Mouse (Mus musculus): ENCODE measurements around the gene Gorasp2. TPM values are rescaled to one million over a fixed set of nuclear protein-coding genes. Genes with fewer than 3 reads are reported as not detected.

The Gorasp2 gene
- polyA plus RNA-seq, 1 experiment from 2014 or later, result 52.0 TPM

DNA sequence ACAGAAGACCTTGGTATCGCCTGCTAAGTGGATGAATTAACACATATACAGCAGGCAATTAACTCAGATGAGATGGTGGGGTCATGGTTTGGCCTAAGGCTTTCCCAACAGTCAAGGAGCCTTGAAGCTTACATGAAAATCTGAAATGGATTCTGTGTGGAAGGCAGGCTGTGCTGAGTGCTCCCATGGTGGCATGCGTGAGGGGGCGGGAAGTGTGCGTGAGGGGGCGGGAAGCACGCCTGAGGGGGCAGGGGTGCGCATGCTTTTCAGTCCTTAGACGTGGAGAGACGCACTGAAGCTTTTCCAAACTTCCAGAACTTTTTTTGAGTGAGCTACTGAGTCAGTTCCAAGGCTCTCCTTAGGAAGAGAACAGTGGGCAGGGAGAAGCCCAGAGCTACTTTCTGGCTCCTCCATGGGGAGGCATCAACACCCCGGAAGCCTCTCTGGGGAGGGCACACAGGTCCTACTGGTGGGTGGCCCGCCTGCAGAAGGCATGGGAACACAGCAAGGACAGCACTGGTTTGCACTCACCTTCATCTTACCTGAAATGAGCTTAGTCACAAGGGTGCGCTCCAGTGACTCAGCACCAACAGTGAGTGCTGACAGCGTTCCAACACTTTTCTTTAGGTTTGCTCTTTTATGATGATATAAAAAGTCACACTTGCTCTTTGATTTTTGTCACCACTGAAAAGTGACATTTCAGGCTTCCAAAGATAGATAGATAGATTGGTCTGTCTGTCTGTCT is 47.8 kb downstream of the Gorasp2 start:
- Histone ChIP-seq H3K9ac (ENCODE audit: low read depth, low read length) (no peak overlapping the region), H3K4me2 (ENCODE audit: low read depth, low read length) (no peak overlapping the region), H3K4me1 (ENCODE audit: control insufficient read depth, low read depth, low read length) (peaks cover 5% of the 10 kb centered on the region), H3K4me3 (ENCODE audit: low read depth, low read length) (no peak overlapping the region), H3K36me3 (ENCODE audit: control insufficient read depth, insufficient read depth) (peaks cover 30% of the 10 kb centered on the region), H3K9me3 (replicated peaks; ENCODE audit: control insufficient read depth, low read length) (no peaks in the 10 kb centered on the region), H3K27me3 (ENCODE audit: control insufficient read depth, insufficient read depth, low read depth, low read length) (no peaks in the 10 kb centered on the region), H3K27ac (ENCODE audit: low read length) (no peak overlapping the region)
- 85% methylated on average over 13 of the region's 13 CpGs for WGBS (ENCODE audit: insufficient replicate concordance)
- no peak for ATAC-seq (ENCODE audit: low read depth)

DNA sequence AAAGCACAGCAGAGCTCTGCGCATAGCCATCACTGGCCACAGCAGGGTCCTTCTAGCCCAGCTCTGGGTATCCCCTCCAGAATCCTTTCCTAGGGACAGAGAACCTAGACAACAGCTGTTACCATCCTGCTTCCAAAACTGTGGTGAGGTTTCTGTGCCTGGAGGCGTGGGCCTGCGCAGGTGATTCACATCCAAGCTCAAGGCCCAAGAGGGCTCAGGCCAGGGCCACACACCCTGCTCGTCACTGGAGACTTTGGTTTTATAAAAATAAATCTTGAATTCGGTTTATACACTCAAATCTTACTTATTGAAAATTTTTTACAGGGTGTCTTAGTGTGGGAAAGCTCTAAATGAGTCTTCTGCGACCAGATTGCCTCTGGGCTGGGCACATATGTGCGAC is 48.9 kb downstream of the Gorasp2 start:
- Histone ChIP-seq H3K36me3 (ENCODE audit: control insufficient read depth, insufficient read depth) (peaks cover 37% of the 10 kb centered on the region), H3K9me3 (replicated peaks; ENCODE audit: control insufficient read depth, low read length) (no peaks in the 10 kb centered on the region), H3K4me3 (ENCODE audit: low read depth, low read length) (no peak overlapping the region), H3K27ac (ENCODE audit: low read length) (no peak overlapping the region), H3K4me2 (ENCODE audit: low read depth, low read length) (no peak overlapping the region), H3K9ac (ENCODE audit: low read depth, low read length) (no peak overlapping the region), H3K4me1 (ENCODE audit: control insufficient read depth, low read depth, low read length) (no peaks in the 10 kb centered on the region), H3K27me3 (ENCODE audit: control insufficient read depth, insufficient read depth, low read depth, low read length) (no peaks in the 10 kb centered on the region)
- no peak for ATAC-seq (ENCODE audit: low read depth)
- WGBS (ENCODE audit: insufficient replicate concordance), result 86% methylated on average over 7 of the region's 7 CpGs

DNA sequence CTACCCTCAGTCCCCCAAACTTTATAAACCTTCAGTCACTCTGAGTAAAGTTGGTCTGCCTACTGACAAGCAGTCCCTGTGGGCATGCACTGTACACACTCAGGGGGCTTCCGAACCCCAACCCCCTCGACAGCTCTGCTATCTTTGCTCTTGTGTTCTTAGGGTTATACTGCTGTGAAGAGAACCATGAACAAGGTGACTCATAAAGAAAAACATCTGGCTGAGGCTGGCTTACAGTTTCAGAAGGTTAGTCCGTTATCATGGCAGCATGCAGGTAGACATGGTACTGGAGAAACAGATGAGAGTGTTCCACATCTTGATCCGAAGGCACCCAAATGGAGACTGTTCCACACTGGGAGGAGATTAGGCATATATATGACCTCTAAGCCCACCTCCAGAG is 49.5 kb downstream of the Gorasp2 start:
- Histone ChIP-seq H3K27ac (ENCODE audit: low read length) (no peak overlapping the region), H3K4me2 (ENCODE audit: low read depth, low read length) (no peak overlapping the region), H3K36me3 (ENCODE audit: control insufficient read depth, insufficient read depth) (peaks cover 44% of the 10 kb centered on the region), H3K27me3 (ENCODE audit: control insufficient read depth, insufficient read depth, low read depth, low read length) (no peaks in the 10 kb centered on the region), H3K4me1 (ENCODE audit: control insufficient read depth, low read depth, low read length) (no peaks in the 10 kb centered on the region), H3K9me3 (replicated peaks; ENCODE audit: control insufficient read depth, low read length) (no peaks in the 10 kb centered on the region), H3K4me3 (ENCODE audit: low read depth, low read length) (no peak overlapping the region), H3K9ac (ENCODE audit: low read depth, low read length) (no peak overlapping the region)
- no peak for ATAC-seq (ENCODE audit: low read depth)
- 90% methylated on average over 4 of the region's 4 CpGs for WGBS (ENCODE audit: insufficient replicate concordance)

DNA sequence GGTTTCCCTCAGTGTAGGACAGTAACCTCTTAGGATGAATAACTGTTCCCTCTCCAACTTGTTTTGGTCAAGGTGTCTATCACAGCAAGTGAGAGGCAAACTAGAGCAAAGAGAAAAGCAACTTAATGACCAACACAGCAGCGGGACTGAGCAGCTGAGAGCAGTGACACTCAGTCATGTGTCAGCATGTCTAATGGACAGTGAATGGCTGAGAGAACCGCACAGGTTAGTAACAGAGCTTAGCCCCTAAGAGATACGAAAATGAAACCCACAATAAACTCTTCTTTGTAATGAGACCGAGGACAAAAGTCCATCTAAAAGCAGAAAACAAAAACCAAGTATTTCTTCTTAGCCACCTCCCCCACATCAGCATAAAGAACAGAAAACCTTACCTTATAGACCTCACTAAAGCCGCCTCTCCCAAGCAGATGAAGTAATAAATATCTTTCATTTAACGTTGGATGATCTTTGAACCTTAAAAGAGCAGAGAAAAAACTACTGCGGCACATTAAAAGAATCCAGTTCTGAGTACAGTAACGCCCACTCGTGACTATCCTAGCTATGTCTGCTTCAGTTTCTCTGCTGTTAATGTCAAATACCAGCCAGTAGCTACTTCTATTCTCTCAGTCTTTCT is 62.4 kb downstream of the Gorasp2 start:
- Histone ChIP-seq H3K4me3 (ENCODE audit: low read depth, low read length) (no peak overlapping the region), H3K4me1 (ENCODE audit: control insufficient read depth, low read depth, low read length) (no peaks in the 10 kb centered on the region), H3K27ac (ENCODE audit: low read length) (no peak overlapping the region), H3K9me3 (replicated peaks; ENCODE audit: control insufficient read depth, low read length) (no peaks in the 10 kb centered on the region), H3K36me3 (ENCODE audit: control insufficient read depth, insufficient read depth) (peaks cover 53% of the 10 kb centered on the region), H3K4me2 (ENCODE audit: low read depth, low read length) (no peak overlapping the region), H3K27me3 (ENCODE audit: control insufficient read depth, insufficient read depth, low read depth, low read length) (no peaks in the 10 kb centered on the region), H3K9ac (ENCODE audit: low read depth, low read length) (no peak overlapping the region)
- ATAC-seq (ENCODE audit: low read depth), result no peak
- WGBS (ENCODE audit: insufficient replicate concordance), result 91% methylated on average over 9 of the region's 9 CpGs

DNA sequence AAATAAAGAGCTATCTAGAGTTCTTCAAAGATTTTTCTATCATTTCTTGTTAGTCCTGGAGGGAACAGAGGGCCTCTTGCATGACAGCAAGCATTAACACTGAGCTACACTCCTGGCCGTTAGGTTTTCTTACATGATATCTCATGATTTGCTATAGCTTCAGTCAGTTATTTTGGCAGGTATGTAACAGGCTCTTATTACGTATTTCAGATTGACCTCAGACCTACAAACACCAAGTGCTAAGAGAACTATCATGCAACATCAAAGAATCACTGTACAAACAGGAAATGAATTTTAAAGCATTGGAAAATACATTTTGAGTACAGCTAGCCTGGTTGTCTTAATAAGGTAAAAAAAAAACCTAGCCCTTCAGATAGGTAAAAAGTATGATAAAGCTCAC is 65.7 kb downstream of the Gorasp2 start:
- ATAC-seq (ENCODE audit: low read depth), result no peak
- Histone ChIP-seq H3K4me3 (ENCODE audit: low read depth, low read length) (no peak overlapping the region), H3K36me3 (ENCODE audit: control insufficient read depth, insufficient read depth) (peaks cover 35% of the 10 kb centered on the region), H3K4me2 (ENCODE audit: low read depth, low read length) (no peak overlapping the region), H3K9me3 (replicated peaks; ENCODE audit: control insufficient read depth, low read length) (no peaks in the 10 kb centered on the region), H3K9ac (ENCODE audit: low read depth, low read length) (no peak overlapping the region), H3K27ac (ENCODE audit: low read length) (no peak overlapping the region), H3K27me3 (ENCODE audit: control insufficient read depth, insufficient read depth, low read depth, low read length) (no peaks in the 10 kb centered on the region), H3K4me1 (ENCODE audit: control insufficient read depth, low read depth, low read length) (no peaks in the 10 kb centered on the region)
- 89% methylated on average over 2 of the region's 2 CpGs for WGBS (ENCODE audit: insufficient replicate concordance)

DNA sequence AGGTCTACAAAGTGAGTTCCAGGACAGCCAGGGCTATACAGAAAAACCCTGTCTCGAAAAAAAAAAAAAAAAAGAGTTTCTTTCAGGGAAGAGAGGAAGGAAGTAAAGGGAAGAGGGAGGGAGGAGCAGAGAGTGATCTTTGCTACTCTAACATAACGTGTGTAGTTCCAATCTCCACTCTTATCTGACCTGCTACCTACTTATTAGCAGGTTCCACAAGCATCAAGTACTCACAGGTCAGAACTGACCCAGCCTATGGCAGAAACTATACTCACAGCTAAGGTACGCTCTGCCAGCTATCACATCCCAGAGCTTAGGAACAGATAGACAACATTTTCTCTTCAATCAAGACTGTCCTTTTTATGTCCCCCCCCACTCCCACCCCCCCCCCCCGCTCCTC is 74.2 kb downstream of the Gorasp2 start:
- Histone ChIP-seq H3K9ac (ENCODE audit: low read depth, low read length) (no peak overlapping the region), H3K4me3 (ENCODE audit: low read depth, low read length) (no peak overlapping the region), H3K4me1 (ENCODE audit: control insufficient read depth, low read depth, low read length) (no peaks in the 10 kb centered on the region), H3K27ac (ENCODE audit: low read length) (no peak overlapping the region), H3K27me3 (ENCODE audit: control insufficient read depth, insufficient read depth, low read depth, low read length) (no peaks in the 10 kb centered on the region), H3K9me3 (replicated peaks; ENCODE audit: control insufficient read depth, low read length) (no peaks in the 10 kb centered on the region), H3K36me3 (ENCODE audit: control insufficient read depth, insufficient read depth) (peaks cover 33% of the 10 kb centered on the region), H3K4me2 (ENCODE audit: low read depth, low read length) (no peak overlapping the region)
- ATAC-seq (ENCODE audit: low read depth), result no peak
- 52% methylated on average over 4 of the region's 4 CpGs for WGBS (ENCODE audit: insufficient replicate concordance)

DNA sequence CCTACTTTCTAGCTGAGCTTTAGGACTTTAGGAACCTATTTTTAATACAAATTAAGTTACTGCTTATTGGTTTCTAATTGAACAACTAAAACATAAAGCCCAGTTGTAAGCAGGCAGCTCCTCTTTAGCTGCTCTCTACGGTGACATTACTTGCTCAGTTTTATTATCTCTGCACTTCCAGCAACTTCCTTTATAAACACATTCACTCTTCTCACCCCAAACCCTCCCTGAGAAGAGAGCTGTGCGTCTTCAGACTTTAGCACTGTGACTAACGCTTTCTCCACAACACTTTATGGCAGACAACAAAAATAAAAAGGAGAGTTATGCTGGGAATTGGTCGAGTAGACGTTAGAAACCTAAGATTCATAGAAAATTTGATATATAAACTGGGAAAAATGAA is 74.6 kb downstream of the Gorasp2 start:
- H3K36me3 ChIP-seq (ENCODE audit: control insufficient read depth, insufficient read depth), result peaks cover 33% of the 10 kb centered on the region
- H3K27me3 ChIP-seq (ENCODE audit: control insufficient read depth, insufficient read depth, low read depth, low read length), result no peaks in the 10 kb centered on the region
- 56% methylated on average over 5 of the region's 5 CpGs for WGBS (ENCODE audit: insufficient replicate concordance)
- no peak for ATAC-seq (ENCODE audit: low read depth)
- H3K9ac ChIP-seq (ENCODE audit: low read depth, low read length), result no peak overlapping the region
- H3K9me3 ChIP-seq (replicated peaks; ENCODE audit: control insufficient read depth, low read length), result no peaks in the 10 kb centered on the region
- no peak overlapping the region for H3K27ac ChIP-seq (ENCODE audit: low read length)
- no peak overlapping the region for H3K4me2 ChIP-seq (ENCODE audit: low read depth, low read length)
- H3K4me1 ChIP-seq (ENCODE audit: control insufficient read depth, low read depth, low read length), result no peaks in the 10 kb centered on the region
- no peak overlapping the region for H3K4me3 ChIP-seq (ENCODE audit: low read depth, low read length)

DNA sequence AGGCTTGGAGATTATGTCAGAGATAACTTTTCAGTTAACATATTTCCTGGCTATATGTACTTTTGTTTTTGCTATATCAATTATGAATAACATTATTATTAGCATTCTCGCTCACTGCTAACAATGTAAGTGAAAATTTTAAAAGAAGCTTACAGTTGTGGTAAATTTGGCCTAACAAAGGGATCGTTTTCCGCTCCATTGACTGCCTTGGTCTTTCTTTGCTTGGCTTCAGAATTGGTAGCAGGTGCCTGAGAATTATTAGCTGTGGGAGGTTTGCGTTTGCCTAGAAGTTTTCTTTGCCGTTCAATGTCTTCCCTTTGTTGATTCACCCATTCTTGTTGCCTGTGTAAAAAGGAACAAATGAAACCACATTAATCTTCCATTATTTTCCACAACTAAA is 80.5 kb downstream of the Gorasp2 start:
- Histone ChIP-seq H3K27ac (ENCODE audit: low read length) (no peak overlapping the region), H3K36me3 (ENCODE audit: control insufficient read depth, insufficient read depth) (peaks cover 57% of the 10 kb centered on the region), H3K4me1 (ENCODE audit: control insufficient read depth, low read depth, low read length) (no peaks in the 10 kb centered on the region), H3K9ac (ENCODE audit: low read depth, low read length) (no peak overlapping the region), H3K27me3 (ENCODE audit: control insufficient read depth, insufficient read depth, low read depth, low read length) (no peaks in the 10 kb centered on the region), H3K4me3 (ENCODE audit: low read depth, low read length) (no peak overlapping the region), H3K4me2 (ENCODE audit: low read depth, low read length) (no peak overlapping the region), H3K9me3 (replicated peaks; ENCODE audit: control insufficient read depth, low read length) (no peaks in the 10 kb centered on the region)
- ATAC-seq (ENCODE audit: low read depth), result no peak
- WGBS (ENCODE audit: insufficient replicate concordance), result 92% methylated on average over 5 of the region's 5 CpGs

DNA sequence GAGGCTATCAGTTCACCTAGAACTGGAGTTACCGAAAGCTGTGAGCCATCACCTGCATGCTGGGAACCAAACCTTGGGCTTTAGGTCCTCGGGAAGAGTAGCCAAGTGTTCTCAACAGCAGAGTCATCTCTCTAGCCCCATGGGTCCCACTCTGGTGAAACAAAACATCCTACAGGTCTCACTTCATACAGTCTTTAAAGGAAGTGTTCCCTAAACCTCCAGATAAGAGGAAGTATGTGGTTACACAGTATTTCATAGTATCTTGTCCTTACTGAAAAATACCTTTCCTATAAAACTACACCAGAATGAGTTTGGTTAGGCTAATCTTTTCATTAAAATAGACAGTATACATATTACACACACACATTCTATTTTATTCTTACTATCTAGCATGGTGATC is 81.2 kb downstream of the Gorasp2 start:
- H3K4me2 ChIP-seq (ENCODE audit: low read depth, low read length), result no peak overlapping the region
- H3K4me3 ChIP-seq (ENCODE audit: low read depth, low read length), result no peak overlapping the region
- H3K9ac ChIP-seq (ENCODE audit: low read depth, low read length), result no peak overlapping the region
- H3K27ac ChIP-seq (ENCODE audit: low read length), result no peak overlapping the region
- no peaks in the 10 kb centered on the region for H3K27me3 ChIP-seq (ENCODE audit: control insufficient read depth, insufficient read depth, low read depth, low read length)
- ATAC-seq (ENCODE audit: low read depth), result no peak
- peaks cover 57% of the 10 kb centered on the region for H3K36me3 ChIP-seq (ENCODE audit: control insufficient read depth, insufficient read depth)
- H3K4me1 ChIP-seq (ENCODE audit: control insufficient read depth, low read depth, low read length), result no peaks in the 10 kb centered on the region
- H3K9me3 ChIP-seq (replicated peaks; ENCODE audit: control insufficient read depth, low read length), result no peaks in the 10 kb centered on the region
- 73% methylated on average over 2 of the region's 2 CpGs for WGBS (ENCODE audit: insufficient replicate concordance)

Measured in liver, embryonic 16.5 days (tissue).